Mouse (Mus musculus) hindbrain, embryonic 15.5 days (tissue): Measurements from ENCODE around the gene Rubcn. TPM values are rescaled to one million over a fixed set of nuclear protein-coding genes. Genes with fewer than 3 reads are reported as not detected.
A peak's percentile ranks its signal among the peaks of the same experiment; 100 is the strongest.
"Not testable (repeated sequence)": the region's sequence is repeated elsewhere in the genome, so short reads cannot be mapped to it uniquely, and the experiment has no call there.

Experiments used
- ATAC-seq: fragments of 200-750 bp; cut with Nextera tagmentation; 2 replicates; pipeline ENCODE4 v1.8.0; 2017; ENCODE audit warnings: low read depth, moderate number of reproducible peaks, moderate TSS enrichment; ENCODE audit not compliant: low FRiP score
- H3K27ac ChIP-seq: fragments of 300-500 bp; sonication (generic); replicated peaks from 2 replicates; pipeline ENCODE4 v1.5.1; 2015; ENCODE audit warnings: mild to moderate bottlenecking, inconsistent platforms
- H3K27me3 ChIP-seq: fragments of 300-500 bp; sonication (generic); 2 replicates; pipeline ENCODE4 v1.6.1; 2015; ENCODE audit warnings: control low read depth, inconsistent platforms
- H3K36me3 ChIP-seq: fragments of 300-500 bp; sonication (generic); 2 replicates; pipeline ENCODE4 v1.6.1; 2015; ENCODE audit warnings: control low read depth, inconsistent platforms
- H3K4me1 ChIP-seq: fragments of 300-500 bp; sonication (generic); replicated peaks from 2 replicates; pipeline ENCODE4 v1.6.1; 2015; ENCODE audit warnings: control low read depth, inconsistent platforms
- H3K4me2 ChIP-seq: fragments of 300-500 bp; sonication (generic); 2 replicates; pipeline ENCODE4 v1.6.1; 2015; ENCODE audit warnings: moderate library complexity, mild to moderate bottlenecking, inconsistent platforms
- H3K4me3 ChIP-seq: fragments of 300-500 bp; sonication (generic); 2 replicates; pipeline ENCODE4 v1.5.1; 2015; ENCODE audit warnings: mild to moderate bottlenecking, inconsistent platforms
- H3K9ac ChIP-seq: fragments of 300-500 bp; sonication (generic); 2 replicates; pipeline ENCODE4 v1.6.1; 2015; ENCODE audit warnings: inconsistent platforms
- H3K9me3 ChIP-seq: fragments of 300-500 bp; sonication (generic); 2 replicates; pipeline ENCODE4 v1.6.1; 2016; ENCODE audit warnings: control low read depth, inconsistent platforms
- WGBS: fragments of 180-500 bp; shearing (Covaris S2); methylation state at CpG from one replicate; pipeline ENCODE4 v1.1.7; 2015; 5-methylcytosine and 5-hydroxymethylcytosine counted together
- polyA plus RNA-seq: library from polyadenylated mRNA; unstranded; fragments of >200 nt; fragmentation: Nextera tagmentation; extraction: Ambion mirVana; gene quantifications from 2 replicates; pipeline ENCODE4 v1.2.1, GENCODE M21; 2015

The Rubcn gene
- polyA plus RNA-seq, 1 experiment from 2014 or later, result 38.4 TPM

DNA sequence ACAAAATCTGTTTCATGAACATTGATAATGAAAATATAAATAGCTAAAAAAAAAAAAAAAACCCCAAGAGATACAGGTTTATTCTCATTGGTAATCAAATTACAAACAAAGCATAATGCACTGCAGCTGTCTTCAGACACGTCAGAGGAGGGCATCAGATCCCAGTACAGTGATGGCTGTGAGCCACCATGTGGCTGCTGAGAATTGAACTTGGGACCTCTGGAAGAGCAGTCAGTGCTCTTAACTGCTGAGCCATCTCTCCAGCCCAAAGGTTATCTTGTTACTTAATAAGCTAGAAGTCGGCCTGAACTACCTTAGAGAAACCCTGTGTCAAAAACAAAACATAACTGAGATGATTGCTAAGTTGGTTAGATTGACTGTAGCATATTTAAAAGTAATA is 12.3 kb upstream of the Rubcn start:
- H3K4me2 ChIP-seq, result no peak overlapping the region

DNA sequence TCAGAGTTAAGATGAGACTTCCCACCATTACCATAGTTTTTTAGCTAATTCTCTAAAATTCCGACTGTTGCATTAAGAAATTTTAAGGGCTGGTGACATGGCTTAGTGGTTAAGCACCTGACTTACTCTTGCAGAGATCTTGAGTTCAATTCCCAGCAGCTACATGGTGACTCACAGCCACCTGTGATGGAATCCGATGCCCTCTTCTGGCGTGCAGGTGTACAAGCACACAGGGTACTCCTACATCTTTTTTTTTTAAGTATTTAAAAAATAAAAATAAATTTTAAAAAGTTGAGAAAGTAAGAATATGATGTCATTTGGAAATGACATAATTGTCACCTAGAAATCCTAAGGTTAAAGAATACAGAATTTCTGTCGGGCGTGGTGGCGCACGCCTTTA is 10.4 kb upstream of the Rubcn start:
- 90% methylated on average over 7 of the region's 7 CpGs for WGBS
- Histone ChIP-seq H3K27me3 (no peaks in the 10 kb centered on the region), H3K4me1 (no peaks in the 10 kb centered on the region), H3K9ac (no peak overlapping the region), H3K4me2 (no peak overlapping the region), H3K4me3 (no peak overlapping the region), H3K36me3 (peaks cover 50% of the 10 kb centered on the region), H3K27ac (no peak overlapping the region), H3K9me3 (no peaks in the 10 kb centered on the region)
- ATAC-seq, result no peak

More for the DNA sequence above, 12.3 kb upstream of the Rubcn start:
- no peak overlapping the region for H3K27ac ChIP-seq
- 64% methylated on average over 2 of the region's 2 CpGs for WGBS
- no peak overlapping the region for H3K9ac ChIP-seq
- H3K4me1 ChIP-seq, result no peaks in the 10 kb centered on the region
- no peak overlapping the region for H3K4me3 ChIP-seq
- ATAC-seq, result no peak
- H3K36me3 ChIP-seq, result peaks cover 55% of the 10 kb centered on the region
- H3K27me3 ChIP-seq, result no peaks in the 10 kb centered on the region
- H3K9me3 ChIP-seq, result no peaks in the 10 kb centered on the region

DNA sequence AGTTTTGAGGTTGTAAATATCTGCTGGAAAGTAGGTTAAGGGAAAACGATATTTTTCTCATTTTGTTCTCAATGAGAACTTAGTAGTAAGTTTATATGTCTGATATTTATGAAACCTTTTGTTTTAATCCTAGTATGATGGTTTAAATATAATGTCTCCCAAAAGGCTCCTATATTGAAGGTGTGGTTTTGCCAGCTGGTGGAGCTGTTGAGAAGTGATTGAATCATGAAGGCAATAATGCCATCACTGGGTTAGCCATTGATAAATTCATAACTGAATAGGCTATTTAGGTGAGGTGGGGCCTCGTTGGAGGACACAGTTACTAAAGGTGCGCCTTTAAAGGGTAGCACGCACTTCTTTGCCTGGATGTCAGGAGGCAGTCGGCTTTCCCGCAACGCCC is 4.0 kb upstream of the Rubcn start:
- no peak for ATAC-seq
- WGBS, result 75% methylated on average over 7 of the region's 7 CpGs

DNA sequence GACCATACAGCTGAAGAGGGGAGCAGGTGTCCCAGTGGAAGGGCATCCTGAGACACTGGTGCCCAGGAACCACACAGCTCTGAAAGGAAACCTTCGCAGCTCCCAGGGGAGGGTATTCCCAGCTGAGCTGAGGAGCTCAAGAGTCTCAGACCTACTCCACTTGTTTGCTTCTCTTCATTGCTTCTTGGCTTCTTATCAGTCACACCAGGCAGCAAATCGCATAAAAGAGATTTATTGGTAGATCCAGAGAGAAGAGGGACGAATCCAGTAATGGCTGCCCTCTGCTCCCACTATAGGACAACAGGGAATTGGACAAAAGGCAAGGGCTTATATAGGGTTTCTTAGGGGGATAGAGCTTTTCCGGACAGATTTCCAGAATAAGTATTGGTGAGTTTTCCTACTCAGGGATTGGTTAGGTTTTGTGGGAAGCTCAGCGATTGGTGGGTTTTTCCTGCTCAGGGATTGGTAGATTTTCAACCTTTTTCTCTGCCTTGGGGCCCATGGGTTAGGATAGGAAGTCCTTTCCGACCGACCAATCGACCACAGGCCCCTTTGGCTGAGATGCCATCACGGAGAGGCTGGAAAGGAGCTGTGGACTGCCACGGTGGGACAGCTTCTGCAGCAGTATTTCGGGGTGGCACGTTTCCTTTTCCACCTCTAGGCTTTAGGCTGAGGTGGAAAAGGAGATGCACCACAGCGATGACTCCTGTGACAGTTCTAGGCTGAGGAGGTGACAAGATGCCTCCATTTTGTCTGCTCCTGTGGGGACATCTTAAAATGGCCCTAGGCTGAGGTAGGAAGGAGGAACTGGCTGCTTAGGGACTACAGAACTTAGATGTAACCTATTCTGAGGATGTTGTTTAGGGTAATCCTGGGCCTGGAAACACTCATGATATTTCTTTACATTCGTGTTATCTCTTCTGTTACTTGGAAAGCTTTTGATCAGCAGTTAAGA is 1.7 kb upstream of the Rubcn start:
- peaks cover 37% of the 10 kb centered on the region for H3K4me1 ChIP-seq
- H3K36me3 ChIP-seq, result no peaks in the 10 kb centered on the region
- peak overlapping the region; percentile 91; the same call in 1 of the 2 replicates for H3K9ac ChIP-seq
- 86% methylated on average over 14 of the region's 14 CpGs for WGBS
- no peaks in the 10 kb centered on the region for H3K27me3 ChIP-seq
- H3K9me3 ChIP-seq, result no peaks in the 10 kb centered on the region
- H3K4me2 ChIP-seq, result peak overlapping the region; percentile 86
- no peak for ATAC-seq
- peak overlapping the region; percentile 98 for H3K4me3 ChIP-seq
- no peak overlapping the region for H3K27ac ChIP-seq

More for the DNA sequence above, 4.0 kb upstream of the Rubcn start:
- Histone ChIP-seq H3K27ac (no peak overlapping the region), H3K9me3 (no peaks in the 10 kb centered on the region), H3K4me1 (peaks cover 28% of the 10 kb centered on the region), H3K9ac (no peak overlapping the region), H3K36me3 (peaks cover 15% of the 10 kb centered on the region), H3K4me2 (no peak overlapping the region), H3K4me3 (no peak overlapping the region), H3K27me3 (no peaks in the 10 kb centered on the region)

DNA sequence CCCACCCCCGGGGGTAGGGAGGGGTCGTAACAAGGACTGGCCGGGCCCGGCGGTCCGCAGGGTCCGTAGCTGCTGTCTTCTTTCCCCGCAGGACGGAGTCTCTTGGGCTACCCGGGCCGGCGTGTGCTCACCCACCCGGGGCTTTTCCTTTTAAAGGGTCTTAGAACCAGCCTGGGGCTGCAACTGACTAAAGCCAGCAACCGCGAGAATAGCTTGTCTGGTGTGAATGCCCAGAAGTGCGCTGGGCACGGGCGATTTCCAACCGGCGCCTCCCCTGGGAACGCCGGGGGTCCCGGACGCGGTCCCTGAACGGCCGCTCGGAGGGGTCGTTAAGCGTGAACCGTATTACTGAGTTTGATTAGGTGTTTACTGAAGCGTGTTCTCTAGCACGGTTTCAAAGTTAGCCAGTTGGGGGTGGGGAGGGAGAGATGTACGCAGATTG is 612 bp upstream of the Rubcn start:
- under 1% methylated on average over 33 of the region's 34 CpGs for WGBS
- peak; percentile 40 for ATAC-seq
- peak overlapping the region; percentile 98 for H3K4me3 ChIP-seq

DNA sequence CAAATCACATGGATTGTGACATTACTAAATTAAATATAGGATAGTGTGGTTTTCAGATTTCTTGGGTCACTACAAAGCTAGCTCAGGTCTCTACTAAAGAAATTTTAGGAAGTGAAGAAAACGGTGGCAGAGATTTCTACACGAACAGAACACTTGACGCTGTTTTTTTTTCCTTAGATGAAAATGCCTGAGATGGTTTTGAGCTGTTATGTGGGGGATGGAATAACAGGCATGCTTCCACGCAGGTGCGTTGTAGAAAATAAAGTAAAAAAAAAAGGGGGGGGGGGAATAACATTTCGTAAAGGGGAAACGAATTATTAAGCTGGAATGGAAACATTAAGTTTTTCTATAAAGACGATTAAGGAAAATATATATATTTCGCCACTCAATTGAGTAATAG is 735 bp downstream of the Rubcn start:
- H3K36me3 ChIP-seq, result no peaks in the 10 kb centered on the region
- H3K9ac ChIP-seq, result peak overlapping the region; percentile 91
- no peaks in the 10 kb centered on the region for H3K27me3 ChIP-seq
- no peak for ATAC-seq
- peak overlapping the region; percentile 86 for H3K4me2 ChIP-seq
- no peak overlapping the region for H3K27ac ChIP-seq
- 33% methylated on average over 9 of the region's 9 CpGs for WGBS
- H3K9me3 ChIP-seq, result no peaks in the 10 kb centered on the region
- H3K4me1 ChIP-seq, result peaks cover 35% of the 10 kb centered on the region
- H3K4me3 ChIP-seq, result peak overlapping the region; percentile 98

More for the DNA sequence above, 612 bp upstream of the Rubcn start:
- Histone ChIP-seq H3K4me2 (peak overlapping the region; percentile 86), H3K27me3 (no peaks in the 10 kb centered on the region), H3K9ac (peak overlapping the region; percentile 91), H3K4me1 (peaks cover 37% of the 10 kb centered on the region), H3K27ac (peak overlapping the region; percentile 87), H3K9me3 (no peaks in the 10 kb centered on the region), H3K36me3 (no peaks in the 10 kb centered on the region)

DNA sequence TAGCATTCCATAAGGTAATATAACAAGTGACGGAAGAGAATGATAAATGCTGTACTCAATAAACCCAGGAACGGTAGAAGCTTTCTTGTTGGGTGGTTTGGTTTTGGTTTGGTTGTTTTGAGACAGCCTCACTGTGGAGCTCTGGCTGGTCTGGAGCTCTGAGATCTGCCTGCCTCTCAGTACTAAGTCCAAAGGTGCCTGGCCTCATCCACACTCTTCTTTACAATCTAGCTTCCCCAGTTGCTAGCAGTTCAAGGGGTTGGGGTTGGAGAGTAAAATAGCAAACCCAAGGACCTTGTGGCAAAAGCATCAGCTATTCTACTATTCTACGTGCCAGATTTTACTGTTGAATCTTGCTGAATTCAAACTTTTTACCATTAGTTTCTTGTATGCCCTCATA is 1.7 kb downstream of the Rubcn start:
- no peak overlapping the region for H3K9ac ChIP-seq
- H3K4me1 ChIP-seq, result peaks cover 32% of the 10 kb centered on the region
- H3K9me3 ChIP-seq, result no peaks in the 10 kb centered on the region
- H3K4me3 ChIP-seq, result no peak overlapping the region
- ATAC-seq, result no peak
- no peak overlapping the region for H3K4me2 ChIP-seq
- H3K36me3 ChIP-seq, result no peaks in the 10 kb centered on the region
- no peak overlapping the region for H3K27ac ChIP-seq
- 95% methylated on average over 3 of the region's 3 CpGs for WGBS
- no peaks in the 10 kb centered on the region for H3K27me3 ChIP-seq

DNA sequence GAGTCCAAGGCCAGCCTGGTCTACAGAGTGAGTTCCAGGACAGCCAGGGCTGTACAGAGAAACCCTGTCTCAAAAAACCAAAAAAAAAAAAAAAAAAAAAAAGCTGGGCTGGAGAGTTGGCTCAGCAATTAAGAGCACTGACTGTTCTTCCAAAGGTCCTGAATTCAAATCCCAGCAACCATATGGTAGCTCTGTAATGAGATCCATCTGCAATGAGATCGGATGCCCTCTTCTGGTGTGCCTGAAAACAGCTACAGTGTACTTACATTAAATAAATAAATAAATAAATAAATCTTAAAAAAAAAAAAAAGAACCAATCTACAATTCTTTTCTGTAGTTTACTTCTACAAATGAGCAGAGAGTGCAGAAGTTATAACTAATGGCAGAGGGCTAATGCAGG is 2.3 kb downstream of the Rubcn start:
- H3K4me2 ChIP-seq, H3K27me3 ChIP-seq, H3K27ac ChIP-seq, H3K36me3 ChIP-seq, H3K9me3 ChIP-seq, H3K4me3 ChIP-seq, ATAC-seq, H3K9ac ChIP-seq: not testable (repeated sequence)
- H3K4me1 ChIP-seq, result peaks cover 27% of the 10 kb centered on the region
- 59% methylated on average over 1 of the region's 1 CpGs for WGBS

DNA sequence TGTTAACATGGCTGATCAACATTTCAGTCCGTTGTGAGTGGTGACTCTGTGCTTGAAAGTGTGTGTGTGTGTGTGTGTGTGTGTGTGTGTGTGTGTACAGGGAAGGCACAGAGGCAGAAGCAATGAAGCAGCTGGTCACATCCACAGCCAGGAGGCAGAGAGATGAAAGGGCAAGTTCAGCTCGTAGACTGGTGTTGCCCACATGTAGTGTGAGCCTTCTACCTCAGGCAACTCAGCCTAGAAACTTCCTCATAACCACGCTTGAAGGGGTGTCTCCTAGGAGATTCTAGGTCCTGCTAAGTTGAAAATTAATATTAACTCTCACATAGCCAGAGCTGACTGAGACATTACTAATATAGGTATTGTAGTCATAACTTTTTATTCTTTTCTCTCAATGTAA is 4.2 kb downstream of the Rubcn start:
- Histone ChIP-seq H3K4me1 (peaks cover 15% of the 10 kb centered on the region), H3K27me3 (no peaks in the 10 kb centered on the region), H3K4me3 (no peak overlapping the region), H3K36me3 (no peaks in the 10 kb centered on the region), H3K4me2 (no peak overlapping the region), H3K9ac (no peak overlapping the region), H3K9me3 (no peaks in the 10 kb centered on the region), H3K27ac (no peak overlapping the region)
- 53% methylated on average over 3 of the region's 3 CpGs for whole genome bisulfite sequencing
- ATAC-seq, result no peak

DNA sequence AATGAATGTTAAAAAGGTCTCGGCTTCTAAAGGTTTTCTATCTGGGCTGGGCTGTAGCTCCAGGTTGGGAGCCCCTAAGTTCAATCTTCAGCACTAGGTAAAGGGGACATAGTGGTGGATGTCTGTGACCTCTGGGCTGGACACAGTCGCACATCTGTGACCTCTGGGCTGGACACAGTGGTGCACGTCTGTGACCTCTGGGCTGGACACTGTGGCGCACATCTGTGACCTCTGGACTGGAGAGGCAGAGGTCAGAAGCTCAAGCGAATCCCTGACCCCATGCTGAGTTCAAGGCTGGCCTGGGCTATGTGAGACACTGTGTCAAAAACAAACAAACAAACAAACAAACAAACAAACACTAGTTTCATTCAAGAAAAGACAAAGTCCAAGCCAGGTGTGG is 7.3 kb downstream of the Rubcn start:
- H3K27me3 ChIP-seq, result no peaks in the 10 kb centered on the region
- WGBS, result 67% methylated on average over 5 of the region's 5 CpGs
- no peak for ATAC-seq

DNA sequence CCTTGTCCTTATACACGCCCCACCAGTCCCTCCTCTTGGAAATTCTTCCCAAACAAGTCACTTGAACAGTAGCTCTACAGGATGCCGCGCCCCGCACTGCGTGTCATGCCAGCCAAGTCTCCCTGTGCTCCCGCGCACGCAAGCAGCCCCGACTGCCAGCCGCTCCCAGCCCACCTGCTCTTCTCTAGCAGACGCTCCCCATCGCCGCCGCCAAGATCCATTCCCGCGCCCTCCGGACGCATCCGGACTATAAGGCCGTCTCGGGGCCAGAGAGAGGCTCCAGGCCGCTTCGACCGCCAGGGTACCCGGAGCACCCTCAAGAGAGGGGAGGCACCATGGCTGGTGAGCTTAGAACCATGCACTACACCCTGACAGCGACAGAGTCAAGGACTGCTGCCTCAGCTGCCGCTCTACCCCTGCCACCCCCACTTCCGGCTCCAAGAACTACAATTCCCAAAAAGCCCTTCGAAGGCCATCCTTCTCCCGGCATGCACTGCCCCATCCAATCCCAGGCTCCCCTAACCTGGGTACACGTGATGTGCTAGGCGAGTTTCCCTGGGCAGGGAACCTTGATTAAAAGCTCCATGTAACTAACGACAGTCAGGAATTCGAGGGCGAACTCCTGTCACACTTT is 9.5 kb downstream of the Rubcn start:
- peaks cover 21% of the 10 kb centered on the region for H3K4me1 ChIP-seq
- peak overlapping the region; percentile 71 for H3K4me2 ChIP-seq
- peak; percentile 99 for ATAC-seq
- no peaks in the 10 kb centered on the region for H3K9me3 ChIP-seq
- WGBS, result under 1% methylated on average over 35 of the region's 35 CpGs
- H3K27me3 ChIP-seq, result no peaks in the 10 kb centered on the region
- H3K27ac ChIP-seq, result peak overlapping the region; percentile 91
- H3K9ac ChIP-seq, result peak overlapping the region; percentile 84
- H3K4me3 ChIP-seq, result peak overlapping the region; percentile 75
- 0 out of 2 replicates have a peak, but pooled peaks cover 5% of the 10 kb centered on the region for H3K36me3 ChIP-seq

More for the DNA sequence above, 7.3 kb downstream of the Rubcn start:
- H3K36me3 ChIP-seq, result no peaks in the 10 kb centered on the region
- H3K27ac ChIP-seq, result no peak overlapping the region
- H3K4me2 ChIP-seq, result no peak overlapping the region
- H3K4me3 ChIP-seq, result no peak overlapping the region
- peaks cover 21% of the 10 kb centered on the region for H3K4me1 ChIP-seq
- H3K9ac ChIP-seq, result no peak overlapping the region
- H3K9me3 ChIP-seq, result no peaks in the 10 kb centered on the region

DNA sequence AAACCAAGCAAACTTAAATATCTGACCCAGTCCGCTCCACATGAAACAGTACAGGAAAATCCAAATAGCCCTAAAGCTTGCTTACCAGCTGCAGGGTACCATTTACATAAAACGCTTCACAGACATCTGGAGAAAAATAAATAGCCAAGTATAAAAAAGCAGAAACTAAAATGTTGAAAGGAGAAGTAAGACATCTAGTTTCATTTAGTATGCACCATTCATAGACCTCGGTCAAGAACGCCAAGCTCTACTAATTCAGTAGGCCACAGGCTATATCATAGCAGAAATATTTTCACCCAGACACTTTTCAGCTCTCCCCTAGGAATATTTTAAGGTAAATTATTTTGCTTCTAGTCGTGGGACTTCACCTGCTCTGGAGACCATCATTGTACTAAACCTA is 10.9 kb downstream of the Rubcn start:
- no peak for ATAC-seq
- Histone ChIP-seq H3K9me3 (no peaks in the 10 kb centered on the region), H3K36me3 (0 out of 2 replicates have a peak, but pooled peaks cover 5% of the 10 kb centered on the region), H3K4me3 (peak overlapping the region; percentile 75), H3K4me2 (peak overlapping the region; percentile 71), H3K4me1 (peaks cover 21% of the 10 kb centered on the region), H3K27ac (no peak overlapping the region), H3K9ac (peak overlapping the region; percentile 84; the same call in 1 of the 2 replicates), H3K27me3 (no peaks in the 10 kb centered on the region)
- WGBS, result 88% methylated on average over 5 of the region's 5 CpGs
